Mouse (Mus musculus) bone marrow macrophage, adult 2 months (primary cell): Measurements from ENCODE around the gene Aldh6a1. TPM values are rescaled to one million over a fixed set of nuclear protein-coding genes. Genes with fewer than 3 reads are reported as not detected.

ENCODE experiments used
- H3K27ac ChIP-seq: 2 replicates; pipeline ENCODE4 v1.5.1; 2012; ENCODE audit warnings: low read depth, low read length; ENCODE audit not compliant: insufficient read depth
- H3K4me1 ChIP-seq: 2 replicates; pipeline ENCODE4 v1.6.1; 2012; ENCODE audit warnings: low read length; ENCODE audit not compliant: control insufficient read depth, insufficient read depth
- H3K4me3 ChIP-seq: 2 replicates; pipeline ENCODE4 v1.5.1; 2012; ENCODE audit warnings: mild to moderate bottlenecking, low read length, moderate library complexity; ENCODE audit not compliant: insufficient read depth
- CTCF ChIP-seq: IDR thresholded peaks from 2 replicates; pipeline ENCODE4 v1.5.1; 2012; ENCODE audit warnings: low read depth, mild to moderate bottlenecking, low read length, moderate library complexity
- POLR2A ChIP-seq: IDR thresholded peaks from 2 replicates; pipeline ENCODE4 v1.6.1; 2012; ENCODE audit warnings: mild to moderate bottlenecking, low read depth, low read length, borderline replicate concordance
- polyA plus RNA-seq: library from polyadenylated mRNA; stranded (reverse); fragments of >200 nt; gene quantifications from 2 replicates; pipeline ENCODE4 v1.2.4, GENCODE M21; 2012; ENCODE audit not compliant: missing spikeins, insufficient read depth, insufficient read length

Gene Aldh6a1
- 15.0 and 18.3 TPM in 2 replicates for polyA plus RNA-seq

DNA sequence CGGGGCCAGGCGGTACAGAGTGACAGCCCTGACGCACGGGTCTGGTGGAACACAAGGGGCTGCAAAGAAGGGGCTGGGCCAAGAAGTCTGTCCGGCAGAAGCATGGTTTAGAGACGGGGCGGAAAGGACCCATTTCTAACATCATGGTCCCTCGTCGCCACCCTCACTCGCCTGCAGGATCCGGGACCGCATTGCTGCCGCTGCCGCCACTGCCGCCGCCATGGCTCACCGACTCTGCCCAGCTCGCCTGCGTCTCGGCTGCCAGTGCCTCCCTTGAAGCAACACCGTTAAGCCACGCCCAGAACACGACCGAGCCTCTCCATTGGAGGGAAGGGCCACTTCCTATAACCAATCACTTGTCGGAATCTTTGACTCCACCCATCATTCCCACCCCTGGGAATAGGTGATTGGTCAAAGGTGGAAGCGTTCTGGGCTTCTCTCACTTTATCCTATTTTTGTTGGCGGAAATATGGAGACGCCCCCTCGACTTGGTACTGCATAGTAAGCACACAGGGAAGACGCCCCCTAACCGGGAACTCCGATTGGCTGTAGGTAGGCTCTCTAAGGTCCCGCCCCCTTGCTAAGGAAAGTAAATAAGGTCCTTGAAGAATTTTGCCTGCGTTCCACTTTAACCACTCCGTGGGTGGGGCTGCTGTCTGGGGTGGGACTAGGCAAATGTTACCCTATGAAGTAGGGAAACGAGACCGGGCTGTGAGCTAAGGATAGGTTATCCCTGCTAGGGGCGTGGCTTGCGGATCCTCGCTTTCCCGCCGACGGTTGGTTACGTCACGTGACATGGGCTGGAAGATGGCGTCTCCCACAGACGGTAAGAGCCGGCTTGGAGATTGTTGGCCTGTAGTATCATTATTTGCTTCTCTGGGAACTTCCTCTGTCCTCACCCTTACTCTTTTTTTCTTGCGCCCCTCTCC, at the start of gene Aldh6a1, which contains the start of gene Lin52:
Aldh6a1 (minus strand) TSS at position 287 of the 929 bp plus-strand sequence.
Lin52 (plus strand) TSS at position 705 of the 929 bp plus-strand sequence.
- Histone ChIP-seq H3K4me1 (peaks cover 10% of the 10 kb centered on the region), H3K27ac (peak within 1 kb of the TSS; percentile 39)
- TF ChIP-seq CTCF (no peak), POLR2A (no peak)

DNA sequence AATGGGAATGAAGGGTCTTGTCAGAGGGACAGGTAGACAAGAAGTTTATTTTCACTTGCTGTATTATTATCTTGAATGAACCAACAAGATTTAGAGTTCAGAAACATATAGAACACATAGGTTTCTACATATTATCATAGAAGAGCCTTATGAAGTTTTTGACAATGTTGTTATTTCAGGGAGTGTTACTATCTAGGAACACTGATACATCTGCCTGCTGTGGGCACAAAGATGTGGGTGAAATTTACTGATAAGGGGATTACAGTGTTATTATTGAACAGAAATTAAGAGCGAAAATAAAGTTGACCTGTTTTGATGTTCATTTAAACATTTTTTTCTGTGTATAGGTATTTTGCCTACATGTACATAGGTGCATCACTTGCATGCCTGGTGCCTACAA, 46.0 kb upstream of the Aldh6a1 start:
- no peak overlapping the region for H3K27ac ChIP-seq
- TF ChIP-seq POLR2A (no peak), CTCF (no peak)
- peaks cover 4% of the 10 kb centered on the region; the same call in 1 of the 2 replicates for H3K4me1 ChIP-seq
- no peak overlapping the region for H3K4me3 ChIP-seq

More for the DNA sequence above, at the start of gene Aldh6a1, which contains the start of gene Lin52:
- peak within 1 kb of the TSS; percentile 80 for H3K4me3 ChIP-seq

DNA sequence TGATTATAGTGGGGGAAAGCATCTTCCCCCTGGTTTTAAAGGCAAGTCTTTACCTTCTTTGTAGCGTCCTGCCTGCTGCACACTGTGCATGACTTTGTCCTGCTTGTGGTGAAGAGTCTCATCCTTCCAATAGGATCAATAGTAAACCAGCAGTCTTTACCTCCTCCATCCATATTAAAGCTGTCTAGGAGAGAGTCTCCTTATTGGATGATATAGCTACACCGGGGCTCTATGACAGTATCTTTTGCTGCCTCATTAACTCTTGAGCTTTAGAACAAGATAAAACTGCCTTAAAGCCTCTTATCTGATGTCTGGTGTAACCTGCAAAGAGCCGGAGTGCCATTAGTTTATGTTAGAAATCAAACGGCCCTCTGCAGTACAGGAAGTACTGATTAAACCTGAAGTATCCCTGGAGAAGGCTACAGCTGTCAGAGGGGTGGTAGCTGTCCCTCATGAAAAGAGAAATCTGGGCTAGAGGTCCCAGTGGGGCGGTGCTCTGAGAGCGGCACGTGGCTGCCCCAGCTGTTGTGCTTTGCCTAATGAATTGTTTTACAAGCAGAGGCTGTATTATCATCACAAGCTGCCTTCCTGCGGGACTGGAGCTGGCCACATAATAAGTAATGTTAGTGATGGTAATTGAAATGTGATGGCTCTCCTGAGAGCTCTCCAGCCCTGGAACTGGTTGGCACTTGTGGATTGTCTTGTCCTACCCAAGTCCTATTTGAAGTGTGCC, 36.7 kb upstream of the Aldh6a1 start:
- Histone ChIP-seq H3K27ac (no peak overlapping the region), H3K4me3 (no peak overlapping the region)

DNA sequence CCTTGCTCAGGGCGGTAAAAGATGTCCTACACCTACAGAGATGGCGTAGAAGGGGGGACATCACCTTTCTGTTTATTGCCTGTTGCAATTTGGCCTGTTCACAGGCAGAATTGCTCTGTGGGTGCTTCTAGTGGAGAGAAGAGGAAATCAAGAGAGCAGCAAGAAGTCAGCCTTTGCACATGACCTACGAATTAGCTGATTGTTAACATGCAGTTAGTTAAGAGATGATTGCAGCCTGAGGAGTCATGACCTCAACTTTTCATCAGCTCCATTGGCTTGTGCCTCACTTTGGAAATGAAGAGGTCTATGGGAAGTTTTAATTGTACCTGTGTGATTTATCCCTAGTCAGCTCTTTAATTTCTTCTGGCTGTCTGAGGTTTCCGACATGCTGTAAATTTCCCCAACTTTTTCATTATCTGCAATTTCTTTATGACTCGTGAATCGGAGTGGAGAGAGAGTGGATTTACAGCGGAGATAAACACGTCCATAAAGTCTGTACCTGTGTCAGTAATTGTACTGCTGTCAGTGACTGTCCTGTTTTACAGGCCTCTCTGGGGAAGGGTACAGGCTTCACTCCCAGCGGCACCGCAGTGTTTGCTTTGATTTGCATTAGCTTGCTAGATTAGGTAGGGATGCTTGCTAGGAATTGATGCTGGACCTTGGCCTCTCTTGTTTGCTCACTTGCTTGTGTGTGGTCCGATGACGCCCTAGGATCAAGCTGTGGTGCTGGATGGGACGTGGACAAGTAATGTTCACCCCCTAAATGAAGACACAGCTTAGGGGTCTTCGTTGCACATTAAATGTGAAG, 32.2 kb upstream of the Aldh6a1 start:
- H3K4me1 ChIP-seq, result peaks cover 5% of the 10 kb centered on the region

More for the DNA sequence above, 36.7 kb upstream of the Aldh6a1 start:
- peaks cover 2% of the 10 kb centered on the region for H3K4me1 ChIP-seq
- TF ChIP-seq CTCF (no peak), POLR2A (no peak)

DNA sequence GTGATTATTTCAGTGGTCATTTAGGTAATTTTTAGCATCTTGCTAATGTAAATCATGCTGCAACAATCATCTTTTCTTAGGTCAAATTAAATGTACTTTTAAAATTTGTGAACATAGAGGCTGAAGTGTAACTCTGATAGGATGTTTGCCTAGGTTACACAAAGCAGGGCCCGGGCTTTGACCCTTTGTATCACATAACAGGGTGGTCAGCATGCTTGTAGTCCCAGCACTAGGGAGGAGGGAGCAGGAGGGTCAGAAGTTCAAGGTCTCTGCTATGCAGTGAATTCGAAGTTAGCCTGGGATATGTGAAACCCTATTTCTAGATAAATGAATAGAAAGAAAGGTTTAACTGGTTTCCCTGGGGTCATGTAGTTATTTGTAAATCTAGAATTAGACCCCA, 30.4 kb upstream of the Aldh6a1 start:
- Histone ChIP-seq H3K4me3 (no peak overlapping the region), H3K4me1 (peaks cover 5% of the 10 kb centered on the region)
- no peak for TF ChIP-seq POLR2A
- no peak for TF ChIP-seq CTCF

More for the DNA sequence above, 32.2 kb upstream of the Aldh6a1 start:
- H3K27ac ChIP-seq, result no peak overlapping the region
- no peak overlapping the region for H3K4me3 ChIP-seq
- TF ChIP-seq CTCF (no peak), POLR2A (no peak)

DNA sequence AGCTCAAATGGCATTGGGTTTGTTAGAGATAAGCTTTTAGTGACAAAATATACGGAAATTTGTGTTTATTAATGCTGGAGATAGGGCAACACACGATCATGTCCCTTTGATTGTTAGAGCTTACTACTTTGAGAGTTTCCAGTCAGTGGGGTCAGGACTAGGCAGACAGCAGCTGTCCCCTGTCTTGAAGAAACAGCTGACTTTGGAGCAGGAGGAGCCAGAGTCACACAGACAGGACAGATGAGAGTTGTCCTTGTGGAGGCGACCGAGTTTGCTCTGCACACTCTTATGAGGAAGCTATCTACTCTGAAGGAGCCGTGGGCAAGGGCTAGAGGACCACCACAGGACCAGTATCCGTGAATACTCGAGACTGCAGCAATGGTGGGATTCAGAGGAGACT, 28.1 kb upstream of the Aldh6a1 start:
- no peak for TF ChIP-seq POLR2A
- TF ChIP-seq CTCF, result no peak
- Histone ChIP-seq H3K27ac (no peak overlapping the region), H3K4me1 (peaks cover 5% of the 10 kb centered on the region), H3K4me3 (no peak overlapping the region)

More for the DNA sequence above, 30.4 kb upstream of the Aldh6a1 start:
- H3K27ac ChIP-seq, result no peak overlapping the region

DNA sequence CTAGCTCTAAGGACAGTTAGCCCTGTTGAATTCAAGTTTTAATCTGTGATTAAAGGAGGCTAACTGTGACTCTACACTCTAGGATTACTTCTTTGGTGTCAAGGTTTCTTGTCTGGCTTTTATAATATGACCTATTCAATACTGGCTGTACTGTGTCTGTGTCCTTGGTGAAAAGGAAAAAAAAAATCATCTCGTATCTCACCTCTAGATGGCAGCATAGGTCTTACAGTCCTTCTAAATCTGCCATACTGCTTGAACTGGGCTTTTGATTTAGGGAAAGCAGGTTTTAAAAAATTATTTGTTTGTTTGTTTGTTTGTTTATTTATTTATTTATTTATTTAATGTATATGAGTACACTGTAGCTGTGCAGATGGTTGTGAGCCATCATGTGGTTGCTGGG, 17.9 kb upstream of the Aldh6a1 start:
- no peaks in the 10 kb centered on the region for H3K4me1 ChIP-seq
- TF ChIP-seq CTCF (no peak), POLR2A (no peak)
- H3K4me3 ChIP-seq, result no peak overlapping the region
- no peak overlapping the region for H3K27ac ChIP-seq

DNA sequence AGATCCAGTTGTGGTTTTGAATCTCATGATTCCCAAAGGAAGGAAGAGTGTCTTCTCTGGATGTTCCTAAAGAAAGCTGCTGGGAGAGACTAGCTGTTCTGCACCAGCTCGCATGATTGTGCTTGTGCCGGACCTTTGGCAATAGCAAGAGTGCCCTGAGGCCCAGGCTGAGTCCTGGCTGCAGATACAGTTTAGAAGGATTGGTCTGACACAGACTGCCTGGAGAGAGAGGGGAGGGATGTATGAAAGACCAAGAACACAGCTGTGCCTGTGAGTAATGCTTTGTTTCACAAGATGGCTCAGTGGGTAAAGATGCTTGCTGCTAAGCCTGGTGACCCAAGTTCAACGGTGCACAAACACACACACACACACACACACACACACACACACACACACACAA, 12.1 kb upstream of the Aldh6a1 start:
- no peak for TF ChIP-seq POLR2A
- TF ChIP-seq CTCF, result no peak
- H3K4me1 ChIP-seq, result peaks cover 3% of the 10 kb centered on the region; the same call in 1 of the 2 replicates

DNA sequence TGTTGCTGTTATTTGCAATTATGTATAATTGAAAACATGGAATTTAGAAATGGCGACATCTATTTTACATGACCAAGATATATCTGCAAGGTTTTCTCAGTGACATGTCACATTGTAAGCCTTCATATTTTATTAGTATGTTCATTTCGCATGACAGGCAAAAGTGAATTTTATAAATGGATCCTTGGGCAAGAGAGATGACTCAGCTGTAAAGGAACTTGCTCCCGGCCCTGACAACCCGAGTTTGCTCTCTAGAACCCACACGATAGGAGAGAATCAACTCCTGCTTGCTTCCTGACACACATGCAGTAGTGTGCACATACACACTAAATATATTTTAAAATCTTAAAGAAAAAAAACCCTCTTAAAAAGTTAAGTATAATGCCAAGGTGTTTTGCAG, 10.6 kb upstream of the Aldh6a1 start:
- no peak overlapping the region for H3K4me3 ChIP-seq
- TF ChIP-seq POLR2A, result no peak
- TF ChIP-seq CTCF, result no peak
- peaks cover 3% of the 10 kb centered on the region; the same call in 1 of the 2 replicates for H3K4me1 ChIP-seq
- H3K27ac ChIP-seq, result no peak overlapping the region

More for the DNA sequence above, 12.1 kb upstream of the Aldh6a1 start:
- Histone ChIP-seq H3K27ac (no peak overlapping the region), H3K4me3 (no peak overlapping the region)
